Mouse (Mus musculus) thymus, adult 2 months (tissue): ENCODE measurements at regions not wholly inside any gene's neighbourhood (a gene's known extent, or its start where the extent isn't known, plus 50 kb on each side); places are given as distances from the start of the nearest gene placed in this dataset.

Source experiments
- CTCF ChIP-seq: fragments of 200-500 bp; IDR thresholded peaks from 2 replicates; pipeline ENCODE4 v1.5.1; 2012; ENCODE audit warnings: mild to moderate bottlenecking, control low read depth, low read length, moderate library complexity, borderline replicate concordance; ENCODE audit not compliant: control insufficient read depth, poor library complexity, insufficient read depth; ENCODE audit errors: extremely low read depth
- POLR2A ChIP-seq: fragments of 200-500 bp; IDR thresholded peaks from 2 replicates; pipeline ENCODE4 v1.6.1; 2012; ENCODE audit warnings: mild to moderate bottlenecking, low read length, control low read depth, moderate library complexity; ENCODE audit not compliant: control insufficient read depth, poor library complexity, insufficient read depth; ENCODE audit errors: extremely low read depth

DNA sequence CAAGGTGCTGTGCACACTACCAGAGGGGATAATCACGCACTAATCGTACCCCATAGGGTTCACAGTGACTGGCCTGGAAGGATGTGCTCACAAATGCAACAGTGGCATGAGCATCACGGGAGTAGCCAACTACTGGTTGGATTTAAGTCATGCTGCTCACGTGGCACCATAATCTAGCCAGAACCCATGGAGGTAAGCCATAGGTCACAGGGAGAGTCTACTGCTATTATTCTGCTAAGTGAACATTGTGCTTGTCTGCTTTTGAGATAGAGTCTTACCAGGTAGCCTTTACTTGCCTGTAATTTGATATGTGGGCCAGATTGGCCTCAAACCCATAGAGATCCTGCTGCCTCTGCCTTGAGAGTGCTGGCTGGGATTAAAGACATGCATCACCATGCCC is 77.0 kb downstream of the Cyp26a1 start:
- TF ChIP-seq CTCF (no peak), POLR2A (no peak)
